Mouse (Mus musculus) adrenal gland (tissue): ENCODE data around the gene Atp6v0e.

Source experiments
- intact Hi-C: fragments of 180-260 bp; cut with DNase I; formaldehyde crosslinking; loops from one replicate; pipeline ENCODE4 v1.15.1; 2025
- long read RNA-seq, 2 experiments: library from polyadenylated mRNA; unstranded; transcript quantifications; one replicate each; pipeline ENCODE4 v2.0.0; 2020; ENCODE audit warnings: borderline replicate concordance in 1 of 2; ENCODE audit not compliant: insufficient replicate concordance in 1 of 2

Gene Atp6v0e
- long read RNA-seq, experiment 1, transcript Atp6v0e-201 (4 exons, 823 nt) = major isoform, 260 of 266 reads
- long read RNA-seq, experiment 1, partial matches to known transcripts = 1 of 266 reads
- long read RNA-seq, experiment 1, other reads (novel, unspliced or antisense) = 5 of 266 reads
- long read RNA-seq, experiment 2, transcript Atp6v0e-201 (4 exons, 823 nt) = major isoform, 299 of 307 reads
- long read RNA-seq, experiment 2, partial matches to known transcripts = 1 of 307 reads
- long read RNA-seq, experiment 2, other reads (novel, unspliced or antisense) = 7 of 307 reads

DNA sequence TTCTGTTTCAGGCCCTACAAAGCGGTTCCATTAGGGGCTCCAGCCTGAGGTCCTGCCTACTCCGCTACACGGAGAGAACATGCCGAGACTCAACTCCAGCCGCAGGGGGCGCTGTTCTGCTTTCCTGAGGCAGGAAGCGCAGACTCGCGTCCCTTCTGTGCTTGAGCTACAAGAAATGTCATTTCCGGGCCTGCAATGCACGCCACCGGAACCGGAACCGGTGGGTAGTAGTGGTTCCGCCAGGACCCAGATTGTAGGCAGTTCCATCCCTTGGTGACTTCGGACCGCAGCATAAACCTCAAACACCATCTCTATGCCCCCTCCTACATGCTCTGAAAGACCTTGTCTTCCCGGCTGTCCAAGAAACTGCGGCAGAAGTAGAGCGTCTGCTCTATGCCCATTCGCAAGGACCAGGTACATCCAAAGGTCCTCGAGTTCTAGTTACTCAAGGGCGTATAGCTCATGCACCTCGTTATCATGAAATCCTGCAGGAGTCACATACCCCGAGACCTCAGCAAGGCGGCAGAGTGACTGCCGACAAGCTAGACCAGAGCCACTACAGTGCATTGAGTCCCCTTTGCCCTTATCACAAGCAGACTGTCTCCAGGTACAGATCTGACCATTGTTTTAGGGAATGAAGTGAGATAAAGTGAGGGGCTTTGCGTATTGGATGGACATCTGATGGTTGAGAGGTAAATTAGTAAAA, at the start of gene Atp6v0e:
TSS of gene Atp6v0e (plus strand) at position 254 of the 706 bp plus-strand sequence.
- intact Hi-C loops = loop anchor here (5.0 kb wide), 2 partner anchors 49 to 119 kb away; partner anchors contain the start of gene Bnip1

DNA sequence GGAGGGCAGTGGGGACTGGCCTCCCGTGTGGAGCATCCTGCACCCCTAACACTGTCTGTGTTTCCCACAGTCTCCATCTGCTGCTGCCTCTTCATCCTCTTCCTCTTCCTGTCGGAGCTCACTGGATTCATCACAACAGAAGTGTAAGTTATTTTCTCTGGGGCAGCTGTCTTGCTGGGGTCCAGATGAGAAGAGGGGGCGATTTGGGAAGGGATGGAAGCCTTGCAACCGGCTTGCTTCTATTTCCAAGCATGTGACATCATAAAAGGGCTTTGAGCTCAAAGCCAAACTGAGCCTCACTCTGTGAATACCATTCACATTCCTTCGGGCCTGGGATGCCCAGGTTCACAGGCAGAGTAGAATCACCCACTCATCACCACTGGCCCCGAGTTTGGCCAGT, 48.7 kb upstream of the Atp6v0e start:
- intact Hi-C loops = no loop called here

DNA sequence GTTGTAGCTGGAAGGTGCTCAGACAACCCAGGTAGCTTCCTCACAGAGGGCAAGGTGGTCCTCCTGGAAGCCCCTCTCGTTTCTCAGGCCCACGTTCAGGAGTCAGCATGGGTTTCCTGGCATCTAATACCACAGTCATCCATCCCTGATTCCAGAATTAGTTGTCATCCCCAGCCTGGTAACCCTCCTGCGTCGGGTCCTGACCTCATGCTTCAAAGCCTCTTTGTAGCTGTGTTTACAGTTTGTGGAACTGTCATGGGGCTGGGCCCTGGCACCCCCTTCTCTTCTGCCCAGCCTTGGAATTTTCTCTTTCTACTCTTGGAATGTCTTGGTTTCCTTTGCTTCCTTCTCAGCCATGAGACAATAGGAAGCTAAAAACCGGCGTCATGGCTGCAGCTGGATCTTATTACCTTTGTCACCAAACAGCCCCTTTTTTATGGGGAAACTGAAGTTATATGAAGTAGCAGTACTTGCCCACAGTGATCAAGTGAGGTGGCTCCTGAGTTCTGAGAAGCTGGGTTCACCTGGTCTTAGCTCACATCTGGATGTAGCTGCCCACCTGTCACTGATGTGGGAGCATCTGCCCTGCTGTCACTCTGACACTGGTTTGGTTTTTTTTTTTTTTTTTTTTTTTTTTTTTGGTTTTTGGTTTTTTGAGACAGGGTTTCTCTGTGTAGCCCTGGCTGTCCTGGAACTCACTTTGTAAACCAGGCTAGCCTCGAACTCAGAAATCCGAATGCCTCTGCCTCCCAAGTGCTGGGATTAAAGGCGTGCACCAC, 48.1 kb upstream of the Atp6v0e start:
- intact Hi-C loops = no loop called here

DNA sequence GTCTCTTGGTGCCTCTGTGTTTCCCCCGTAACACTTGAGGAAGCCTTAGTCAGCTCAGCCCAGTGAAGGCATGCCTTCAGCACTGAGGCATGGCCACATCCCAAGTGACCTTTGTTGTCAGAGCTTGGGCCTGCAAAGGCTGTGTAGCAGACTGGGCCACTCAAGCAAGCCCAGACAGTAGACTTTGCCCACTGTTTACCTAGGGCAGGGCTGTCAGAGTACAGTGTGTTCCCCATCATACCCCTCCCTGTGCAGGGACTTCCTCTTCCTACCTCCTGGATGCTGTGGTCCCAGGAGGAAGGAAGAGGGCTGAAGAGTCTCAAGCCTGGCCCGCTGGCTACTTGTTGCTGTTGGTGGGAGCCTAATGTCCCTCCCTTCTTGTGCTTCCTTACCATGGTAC, 46.3 kb upstream of the Atp6v0e start:
- intact Hi-C loops = no loop called here

DNA sequence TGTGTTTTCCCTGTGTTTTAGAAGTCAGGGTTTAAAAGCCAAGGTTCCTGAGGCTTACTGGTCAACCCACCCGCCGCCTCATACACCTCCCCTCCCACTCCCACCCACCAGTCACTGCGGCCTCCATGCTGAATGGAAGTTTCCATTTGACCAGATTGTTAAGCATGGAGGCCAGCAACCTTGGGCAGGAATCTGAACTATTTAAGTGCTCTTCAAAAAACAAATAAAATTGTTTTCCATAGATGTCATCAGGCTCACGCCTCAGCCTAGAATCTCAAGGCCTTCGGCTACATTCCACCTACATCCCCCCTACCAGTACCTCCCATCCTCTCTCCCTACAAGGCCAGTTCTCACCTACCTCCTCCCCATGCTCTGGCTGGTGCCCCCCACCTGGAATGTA, 44.5 kb upstream of the Atp6v0e start:
- intact Hi-C loops = no loop called here

DNA sequence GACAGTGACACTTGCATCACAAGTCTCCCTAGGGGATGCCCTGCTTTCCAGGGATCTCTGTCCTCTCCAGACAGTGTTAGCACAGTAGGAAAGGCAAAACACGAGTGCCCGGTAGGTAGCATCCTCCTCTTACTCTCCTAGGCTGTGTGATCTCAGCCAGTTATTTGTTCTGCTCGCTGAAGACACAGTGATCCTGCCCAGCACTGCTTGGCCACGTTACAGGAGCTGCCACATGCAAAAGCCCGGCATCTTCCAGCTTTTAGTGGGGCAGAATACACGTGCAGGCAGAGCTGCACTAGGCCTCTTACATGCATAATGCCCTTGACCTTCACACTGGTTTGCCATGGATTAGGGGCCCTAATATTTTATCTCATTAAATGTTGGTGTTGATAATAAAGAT, 43.5 kb upstream of the Atp6v0e start:
- intact Hi-C loops = no loop called here

DNA sequence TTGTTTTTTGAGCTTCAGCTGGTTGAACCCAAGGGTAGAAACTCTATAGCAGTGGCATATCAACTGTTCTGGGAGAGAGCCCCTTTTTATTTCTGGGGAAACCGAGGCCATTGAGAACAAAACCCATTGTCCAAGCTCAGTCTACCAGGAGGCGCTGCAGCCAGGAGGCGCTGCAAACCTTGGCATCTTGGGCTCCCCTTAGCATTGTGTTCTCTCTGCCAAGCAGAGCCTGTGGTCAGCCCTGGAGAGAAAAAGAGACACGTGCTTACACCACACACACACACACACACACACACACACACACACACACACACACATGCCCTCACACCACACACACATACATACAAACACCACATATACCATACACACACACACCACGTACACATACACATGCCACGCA, 42.7 kb upstream of the Atp6v0e start:
- intact Hi-C loops = no loop called here

DNA sequence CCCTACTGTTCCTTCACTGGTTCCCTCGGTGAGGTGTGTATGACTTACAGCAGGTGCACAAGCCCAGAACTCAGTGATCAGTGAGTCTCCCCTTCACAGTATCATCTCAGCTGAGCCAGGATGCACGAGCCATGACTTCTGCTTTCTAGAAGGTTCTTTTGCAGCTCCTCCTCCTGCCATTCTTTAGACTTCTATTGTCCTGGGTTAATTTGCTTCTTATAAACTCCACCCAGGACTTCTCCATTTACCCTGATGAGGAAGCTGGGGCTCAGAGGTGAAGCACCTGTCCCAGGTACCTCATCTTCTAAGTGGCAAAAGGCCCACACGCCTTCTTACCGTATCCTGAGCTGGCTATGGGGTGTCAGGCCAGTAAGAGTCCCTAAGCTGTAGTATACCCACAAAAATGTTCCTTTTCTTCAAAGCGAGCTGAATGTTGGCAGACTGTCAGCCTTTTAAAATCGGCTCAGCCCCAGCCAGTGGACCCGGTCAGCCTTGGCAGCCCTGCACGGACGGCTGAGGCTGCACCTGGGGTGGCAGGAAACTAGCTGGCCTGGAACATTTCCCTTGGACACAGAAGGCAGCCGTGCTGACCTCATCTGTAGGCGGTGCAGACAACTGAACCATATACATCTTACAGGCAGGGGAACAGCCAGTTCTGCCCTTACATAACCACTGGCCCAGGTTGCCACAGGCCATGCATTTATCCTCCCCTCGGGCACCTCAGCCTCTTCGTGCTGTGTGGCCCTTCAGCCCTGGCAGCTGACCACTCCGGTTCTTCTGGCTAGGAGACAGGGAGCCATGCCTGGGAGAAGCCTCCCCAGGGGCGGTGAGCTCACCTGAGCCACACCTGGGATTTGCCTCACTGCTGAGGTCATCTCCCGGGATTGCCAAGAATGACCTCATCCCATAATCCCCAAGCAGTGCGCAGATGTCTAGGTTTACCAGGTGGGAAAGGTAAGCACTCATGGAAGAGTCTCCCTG, 42.0 kb upstream of the Atp6v0e start:
- intact Hi-C loops = no loop called here

DNA sequence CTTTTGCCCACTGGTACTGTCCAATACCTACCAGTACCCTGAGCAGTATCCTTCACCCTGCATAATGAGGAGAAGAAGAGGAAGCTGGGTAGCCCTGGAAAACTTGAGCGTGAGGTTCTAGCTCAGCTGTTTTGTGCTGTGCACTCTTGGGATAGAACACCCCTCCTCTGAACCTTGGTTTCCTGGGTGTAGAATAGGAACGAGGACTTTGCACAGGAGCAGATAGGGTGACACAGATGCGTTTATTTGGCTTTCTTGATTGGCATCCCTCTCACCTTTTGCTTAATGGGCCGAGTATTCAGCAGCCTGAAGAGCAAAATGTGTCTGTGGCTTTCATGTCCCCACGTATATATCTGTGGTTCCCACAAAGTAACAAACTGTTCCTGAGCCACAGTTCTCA, 41.1 kb upstream of the Atp6v0e start:
- intact Hi-C loops = no loop called here

DNA sequence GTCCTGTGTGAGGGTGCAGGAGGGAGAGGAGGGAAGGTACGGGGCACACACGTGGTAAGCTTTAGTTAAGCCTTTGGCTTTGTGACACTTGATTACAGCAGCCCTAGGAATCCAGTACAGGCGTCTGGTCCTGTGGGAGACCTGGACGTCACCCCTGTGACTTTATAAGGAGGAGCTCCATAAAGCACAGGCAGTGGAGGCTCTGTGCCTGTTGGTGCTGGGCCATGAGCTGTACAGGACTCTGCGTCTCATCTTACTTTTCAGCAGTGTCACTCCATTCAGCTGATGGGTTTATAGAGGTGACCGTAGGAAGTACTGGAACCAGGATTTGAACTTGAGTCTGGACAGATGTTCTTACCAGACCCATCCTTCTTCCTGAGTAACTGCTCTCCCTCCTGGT, 39.0 kb upstream of the Atp6v0e start:
- intact Hi-C loops = no loop called here

DNA sequence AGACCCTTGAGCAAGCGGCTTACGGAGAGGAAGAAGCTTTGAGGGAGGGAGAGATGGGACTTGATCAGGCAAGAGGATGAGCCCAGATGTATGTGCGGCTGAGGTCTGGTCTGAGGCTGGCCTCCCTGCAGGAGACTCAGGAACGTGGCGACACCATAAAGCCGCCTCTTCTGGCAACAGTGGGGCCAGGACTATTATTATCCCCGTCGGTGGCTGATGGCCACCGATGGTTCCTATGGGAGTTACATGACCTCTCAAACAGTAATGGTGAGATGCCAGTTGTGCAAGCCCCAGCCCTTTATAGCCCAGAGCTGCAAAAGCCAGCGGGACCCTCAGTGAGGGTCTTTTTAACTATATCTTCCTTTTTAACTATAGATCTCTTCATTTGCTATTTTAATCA, 38.0 kb upstream of the Atp6v0e start:
- intact Hi-C loops = no loop called here

DNA sequence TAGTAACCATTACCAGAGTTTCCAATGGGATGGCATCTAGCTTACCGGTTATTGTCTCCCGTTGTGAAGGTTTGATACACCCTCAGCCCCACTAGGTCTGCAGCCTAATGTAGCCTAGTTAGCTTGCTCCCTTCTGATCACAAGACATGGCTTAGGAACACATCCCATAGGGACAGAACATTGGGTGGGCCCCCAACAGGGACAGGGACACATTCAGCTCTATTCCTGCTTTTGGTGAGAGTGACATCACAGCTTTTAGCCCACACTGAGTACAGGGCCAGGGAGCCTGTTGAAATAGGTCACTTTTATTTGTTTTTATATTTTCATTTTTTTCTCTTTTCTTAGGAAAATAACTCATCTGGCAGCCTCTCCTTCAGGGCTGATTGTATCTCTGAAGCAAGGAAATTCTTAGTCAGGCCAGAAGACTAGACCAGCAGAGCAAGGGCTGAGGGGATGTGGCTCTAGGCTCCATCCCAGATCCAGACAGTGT, 37.5 kb upstream of the Atp6v0e start:
- intact Hi-C loops = no loop called here

DNA sequence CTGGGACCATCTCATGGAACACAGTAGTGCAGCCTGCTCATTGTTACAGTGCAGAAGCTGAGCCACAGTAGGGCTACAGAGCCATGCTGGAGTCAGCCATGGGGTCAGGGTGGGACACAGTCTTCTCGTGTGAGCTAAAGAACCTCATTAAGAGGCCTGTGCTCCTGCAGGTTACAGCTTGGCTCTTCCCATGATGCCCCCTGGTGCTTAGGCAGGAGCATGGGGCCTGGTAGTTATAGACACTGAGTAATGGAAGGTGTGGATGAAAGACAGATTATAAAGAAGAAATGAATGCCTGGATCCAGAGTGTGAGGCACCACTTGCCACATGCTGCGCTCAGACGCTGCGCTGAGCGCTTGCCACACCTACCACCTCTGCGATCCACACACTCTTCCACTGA, 34.6 kb upstream of the Atp6v0e start:
- intact Hi-C loops = no loop called here

DNA sequence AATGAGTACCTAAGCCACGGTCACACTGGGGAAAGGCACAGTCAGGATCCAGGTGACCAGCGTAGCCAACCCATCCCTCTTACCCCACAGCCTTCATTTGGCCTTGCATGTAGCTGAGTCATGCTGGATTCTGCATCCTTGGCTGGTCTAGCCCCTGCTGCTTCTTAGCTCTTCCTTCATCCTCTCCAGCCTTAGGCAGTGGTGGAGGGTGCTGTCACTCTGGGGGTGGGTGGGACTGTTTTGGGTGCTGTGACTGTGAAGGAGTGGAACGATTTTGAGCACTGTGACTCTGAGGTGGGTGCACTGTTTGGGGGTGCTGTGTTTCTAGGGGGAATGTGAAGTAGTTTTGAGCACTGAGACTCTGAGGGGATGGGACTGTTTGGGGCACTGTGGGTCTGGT, 34.1 kb upstream of the Atp6v0e start:
- intact Hi-C loops = no loop called here

DNA sequence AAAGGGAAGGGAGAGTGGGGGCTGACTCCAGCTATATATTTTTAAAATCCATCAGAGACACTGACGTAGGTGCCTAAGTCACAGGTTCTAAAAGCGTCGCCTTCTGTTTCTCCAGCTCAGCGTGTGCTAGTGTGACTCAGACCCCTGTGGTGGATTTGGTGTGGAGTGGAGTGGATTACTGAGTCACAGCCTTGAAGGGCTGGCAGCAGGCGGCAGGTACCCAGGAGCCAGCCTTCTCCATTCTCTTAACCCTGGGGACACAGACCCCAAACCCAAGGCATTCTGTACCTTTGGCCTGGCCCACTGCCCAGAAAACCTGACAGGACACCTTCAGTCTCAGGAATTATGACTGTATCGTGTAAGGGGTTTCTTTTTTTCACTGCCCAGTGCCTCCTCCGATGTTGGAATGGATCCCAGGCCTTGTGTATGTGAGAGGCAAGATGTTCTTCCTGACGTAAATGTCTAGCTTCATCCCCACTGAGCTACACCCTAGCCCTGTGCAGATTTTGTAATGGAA, 31.2 kb upstream of the Atp6v0e start:
- intact Hi-C loops = no loop called here

DNA sequence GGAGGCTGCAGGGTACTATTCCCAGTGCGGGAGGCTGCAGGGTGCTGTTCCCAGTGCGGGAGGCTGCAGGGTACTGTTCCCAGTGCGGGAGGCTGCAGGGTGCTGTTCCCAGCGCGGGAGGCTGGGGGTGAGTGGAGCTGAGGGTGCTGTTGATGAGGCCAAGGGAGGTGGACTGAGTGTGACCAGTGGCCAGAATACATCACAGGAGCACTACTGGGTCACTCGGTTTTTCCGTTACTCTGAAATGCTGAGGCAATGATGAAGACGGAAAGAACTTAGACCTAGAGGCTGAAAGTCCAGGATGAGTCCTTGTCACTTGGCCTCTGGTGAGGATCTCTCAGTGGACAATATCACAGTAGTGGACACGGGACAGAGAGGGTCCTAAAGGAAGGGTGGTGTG, 29.8 kb upstream of the Atp6v0e start:
- intact Hi-C loops = no loop called here

DNA sequence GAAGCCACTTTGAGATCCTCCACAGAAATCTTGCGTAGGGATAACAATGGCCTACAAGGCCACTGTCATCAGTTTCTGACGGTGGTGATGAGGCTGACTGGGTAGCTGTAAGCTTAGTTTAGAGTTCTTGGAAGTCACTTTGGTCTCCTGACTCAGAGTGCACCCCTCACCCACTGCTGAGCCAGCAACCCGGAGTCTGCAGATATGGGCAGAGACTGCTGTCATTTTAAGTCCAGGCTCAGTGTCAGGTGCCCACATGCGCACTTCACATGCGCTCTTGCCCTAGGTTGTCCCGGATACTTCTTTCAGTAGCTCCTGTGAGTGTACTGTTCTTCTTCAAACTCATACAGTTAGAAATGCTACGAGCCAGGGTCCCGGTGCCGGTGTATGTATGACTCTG, 29.1 kb upstream of the Atp6v0e start:
- intact Hi-C loops = no loop called here

DNA sequence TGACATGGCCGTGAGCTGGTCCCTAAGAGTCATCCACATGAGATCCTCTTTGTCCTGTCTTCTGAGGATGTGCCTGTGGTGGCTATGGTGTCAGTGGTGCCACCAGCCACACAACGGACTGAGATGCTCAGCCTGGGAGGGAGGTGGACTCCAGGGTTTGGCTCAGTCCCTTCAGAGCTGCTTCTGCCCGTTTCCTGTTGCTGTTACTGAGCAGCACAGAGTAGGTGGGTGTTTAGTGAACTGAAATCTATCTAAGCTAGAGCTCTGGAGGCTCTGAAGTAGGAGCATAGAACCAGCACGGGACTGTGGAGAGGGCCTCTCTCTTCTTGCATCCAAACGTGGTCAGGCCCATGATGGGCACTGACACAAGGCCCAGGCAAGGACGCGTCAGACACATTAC, 28.5 kb upstream of the Atp6v0e start:
- intact Hi-C loops = no loop called here

DNA sequence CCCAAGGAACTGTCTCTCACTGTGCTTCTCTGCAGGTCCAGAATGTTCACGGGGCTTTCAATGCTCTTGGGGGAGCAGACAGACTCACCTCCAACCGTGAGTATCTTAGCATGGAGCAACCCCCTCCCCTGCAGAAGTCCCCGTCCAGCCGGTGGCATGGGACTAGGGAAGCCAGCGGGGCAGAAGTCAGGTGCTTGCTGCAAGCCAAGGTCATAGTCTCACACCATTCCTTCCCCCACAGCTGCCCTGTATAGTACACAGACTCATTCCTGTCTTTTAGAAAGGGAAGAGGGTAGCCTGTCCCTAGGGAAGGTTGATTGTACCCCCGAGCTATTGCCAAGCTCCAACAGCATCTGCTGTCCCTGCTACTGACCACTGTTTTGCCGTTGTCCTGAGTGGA, 27.1 kb upstream of the Atp6v0e start:
- intact Hi-C loops = loop anchor here (2.0 to 5.0 kb wide), 3 partner anchors 44 to 127 kb away; no protein-coding TSS in a partner anchor

DNA sequence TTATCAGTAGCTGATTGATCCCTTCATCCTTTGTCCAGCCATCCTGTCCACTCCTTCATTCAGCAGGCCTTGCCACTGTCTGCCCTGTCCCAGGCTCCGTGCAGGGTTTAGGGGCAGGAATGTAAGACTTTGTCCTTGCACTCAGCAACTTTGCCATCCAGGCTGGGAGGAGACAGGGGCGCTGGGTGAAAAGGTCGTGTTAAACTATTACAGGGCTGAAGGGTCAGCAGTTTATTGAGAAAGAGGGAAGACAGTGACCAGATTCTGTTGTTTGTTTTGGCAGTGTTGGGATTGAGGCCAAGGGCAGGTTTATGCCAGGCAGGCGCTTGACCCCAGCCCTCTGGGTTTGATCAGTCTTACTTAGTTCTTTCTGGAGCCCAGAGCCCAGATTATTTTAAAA, 25.2 kb upstream of the Atp6v0e start:
- intact Hi-C loops = loop anchor here (1.0 to 5.0 kb wide), 5 partner anchors 46 to 172 kb away; no protein-coding TSS in a partner anchor
